Mouse (Mus musculus) neural tube, embryonic 11.5 days (tissue): ENCODE results near the gene Cdk19. TPM values are rescaled to one million over a fixed set of nuclear protein-coding genes. Genes with fewer than 3 reads are reported as not detected.

Experiments
- ATAC-seq: fragments of 200-750 bp; cut with Nextera tagmentation; 2 replicates; pipeline ENCODE4 v1.8.0; 2017; ENCODE audit warnings: moderate number of reproducible peaks, mild to moderate bottlenecking, moderate TSS enrichment, moderate library complexity; ENCODE audit not compliant: insufficient read depth, low FRiP score, low TSS enrichment
- DNase-seq: peaks from one replicate; pipeline ENCODE4 v3.0.0-alpha.2; 2015; ENCODE audit warnings: low spot score
- H3K27ac ChIP-seq: fragments of 300-500 bp; sonication (generic); 2 replicates; pipeline ENCODE4 v1.5.1; 2014; ENCODE audit warnings: low read depth, mild to moderate bottlenecking, low read length
- H3K27me3 ChIP-seq: fragments of 300-500 bp; sonication (generic); 2 replicates; pipeline ENCODE4 v1.6.1; 2014; ENCODE audit warnings: mild to moderate bottlenecking, low read length, mixed read lengths; ENCODE audit not compliant: control insufficient read depth, insufficient read depth
- H3K36me3 ChIP-seq: fragments of 300-500 bp; sonication (generic); 2 replicates; pipeline ENCODE4 v1.6.1; 2014; ENCODE audit warnings: mild to moderate bottlenecking, low read length, moderate library complexity, mixed read lengths; ENCODE audit not compliant: control insufficient read depth, insufficient read depth
- H3K4me1 ChIP-seq: fragments of 300-500 bp; sonication (generic); 2 replicates; pipeline ENCODE4 v1.6.1; 2014; ENCODE audit warnings: low read length, mixed read lengths; ENCODE audit not compliant: control insufficient read depth, insufficient read depth
- H3K4me2 ChIP-seq: fragments of 300-500 bp; sonication (generic); 2 replicates; pipeline ENCODE4 v1.6.1; 2014; ENCODE audit warnings: low read depth, mild to moderate bottlenecking, moderate library complexity
- H3K4me3 ChIP-seq: fragments of 300-500 bp; sonication (generic); 2 replicates; pipeline ENCODE4 v1.5.1; 2014; ENCODE audit warnings: low read depth, low read length
- H3K9ac ChIP-seq: fragments of 300-500 bp; sonication (generic); 2 replicates; pipeline ENCODE4 v1.6.1; 2014; ENCODE audit warnings: mild to moderate bottlenecking, low read length
- H3K9me3 ChIP-seq: fragments of 300-500 bp; sonication (generic); 2 replicates; pipeline ENCODE4 v1.6.1; 2016; ENCODE audit warnings: low read length; ENCODE audit not compliant: control insufficient read depth
- WGBS: fragments of 180-500 bp; shearing (Covaris S2); extraction: QIAGEN DNeasy Blood & Tissue Kit; methylation state at CpG from one replicate; pipeline ENCODE4 v1.1.7; 2014; 5-methylcytosine and 5-hydroxymethylcytosine counted together
- polyA plus RNA-seq: library from polyadenylated mRNA; unstranded; fragments of >200 nt; fragmentation: Nextera tagmentation; extraction: Ambion mirVana; gene quantifications from 2 replicates; pipeline ENCODE4 v1.2.1, GENCODE M21; 2014

The Cdk19 gene
- polyA plus RNA-seq, 1 experiment from 2014 or later, result 8.2 TPM

DNA sequence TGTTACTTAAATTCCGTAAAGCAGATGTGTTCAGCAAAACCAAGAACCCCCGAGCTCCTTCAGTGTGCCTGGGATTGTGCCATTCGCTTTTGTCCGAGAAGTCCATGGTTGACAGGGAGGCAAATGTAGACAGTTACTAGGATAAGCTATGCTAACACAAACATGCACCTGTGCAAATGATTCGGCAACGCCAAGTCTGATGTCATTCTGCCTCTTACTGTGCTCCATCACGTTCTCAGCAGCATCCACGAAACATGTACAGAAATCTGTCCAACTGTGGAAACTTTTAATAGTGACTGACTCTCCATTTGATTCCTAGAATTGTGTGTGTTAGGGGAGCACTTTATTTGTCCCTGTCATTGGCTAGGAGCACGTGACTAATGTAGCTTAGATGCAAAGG lies 93.0 kb downstream of the Cdk19 start:
- ATAC-seq, result no peak
- H3K9me3 ChIP-seq, result no peaks in the 10 kb centered on the region
- H3K4me1 ChIP-seq, result no peaks in the 10 kb centered on the region
- H3K9ac ChIP-seq, result no peak overlapping the region
- DNase-seq, result no peak
- H3K4me3 ChIP-seq, result no peak overlapping the region
- no peaks in the 10 kb centered on the region for H3K36me3 ChIP-seq
- H3K27me3 ChIP-seq, result no peaks in the 10 kb centered on the region
- 95% methylated on average over 9 of the region's 9 CpGs for WGBS
- H3K27ac ChIP-seq, result no peak overlapping the region
- no peak overlapping the region for H3K4me2 ChIP-seq

DNA sequence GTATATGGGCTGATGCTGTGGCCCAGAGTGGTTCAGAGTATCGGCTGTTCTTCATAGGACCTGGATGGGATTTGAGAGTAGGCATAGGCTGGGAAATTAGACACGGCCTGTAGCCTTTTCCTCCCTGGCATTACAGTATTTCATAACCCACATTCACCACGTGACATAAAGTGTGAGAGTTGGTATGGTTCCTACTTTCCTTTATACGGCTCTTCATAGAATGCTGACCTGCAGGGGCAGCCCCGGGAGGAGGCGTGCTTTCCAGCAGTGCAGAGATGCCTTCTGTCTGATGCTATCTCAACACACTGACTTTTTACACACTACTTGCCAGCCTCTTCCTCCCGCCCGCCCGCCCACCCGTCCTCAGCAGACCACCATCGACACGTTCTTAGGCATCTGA lies 96.0 kb downstream of the Cdk19 start:
- 85% methylated on average over 12 of the region's 12 CpGs for WGBS
- no peak for ATAC-seq
- no peak overlapping the region for H3K27ac ChIP-seq
- no peak overlapping the region for H3K4me3 ChIP-seq
- no peak overlapping the region for H3K4me2 ChIP-seq
- DNase-seq, result no peak
- no peaks in the 10 kb centered on the region for H3K27me3 ChIP-seq
- no peaks in the 10 kb centered on the region for H3K36me3 ChIP-seq
- H3K9me3 ChIP-seq, result no peaks in the 10 kb centered on the region
- H3K9ac ChIP-seq, result no peak overlapping the region
- no peaks in the 10 kb centered on the region for H3K4me1 ChIP-seq

DNA sequence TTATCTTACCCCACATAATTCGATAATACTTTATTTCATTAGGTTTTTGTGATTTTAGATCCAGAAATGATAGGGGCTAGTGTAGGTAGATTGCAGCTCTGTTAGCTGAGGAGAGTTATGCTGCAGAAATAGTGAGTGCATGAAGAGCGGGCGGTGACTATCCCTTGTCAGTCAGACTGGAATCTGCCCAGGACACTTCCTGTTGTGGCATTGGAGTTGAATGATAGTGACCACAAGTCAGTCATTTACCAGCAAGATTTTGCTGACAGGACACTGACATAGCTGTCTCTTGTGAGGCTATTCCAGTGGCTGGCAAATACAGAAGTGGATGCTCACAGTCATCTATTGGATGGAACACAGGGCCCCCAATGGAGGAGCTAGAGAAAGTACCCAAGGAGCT lies 97.8 kb downstream of the Cdk19 start:
- Histone ChIP-seq H3K9ac (no peak overlapping the region), H3K9me3 (no peaks in the 10 kb centered on the region), H3K4me1 (no peaks in the 10 kb centered on the region), H3K27me3 (no peaks in the 10 kb centered on the region), H3K4me3 (no peak overlapping the region), H3K27ac (no peak overlapping the region), H3K4me2 (no peak overlapping the region), H3K36me3 (no peaks in the 10 kb centered on the region)
- no peak for ATAC-seq
- no peak for DNase-seq
- 96% methylated on average over 3 of the region's 3 CpGs for WGBS

DNA sequence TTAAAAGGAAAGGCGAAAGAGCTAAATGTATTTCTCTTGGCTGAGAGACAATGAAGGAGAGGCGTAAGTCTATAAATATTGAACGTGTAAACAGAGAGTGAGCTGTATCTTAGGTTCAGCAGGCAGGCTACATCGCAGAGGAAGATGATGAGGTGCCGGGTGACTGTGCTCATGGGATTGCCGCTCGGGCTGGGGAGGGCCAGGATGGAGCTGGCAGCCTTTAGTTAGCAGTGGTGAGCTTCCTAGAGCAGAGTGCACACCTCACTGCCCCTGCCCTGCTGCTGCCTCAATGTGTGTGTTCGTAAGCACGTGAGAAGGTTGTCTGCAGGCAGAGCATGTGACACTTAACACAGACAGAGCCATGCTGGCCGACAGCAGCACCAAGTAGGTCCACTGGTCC lies 101.4 kb downstream of the Cdk19 start:
- no peaks in the 10 kb centered on the region for H3K36me3 ChIP-seq
- H3K9me3 ChIP-seq, result no peaks in the 10 kb centered on the region
- WGBS, result 90% methylated on average over 10 of the region's 10 CpGs
- no peak overlapping the region for H3K27ac ChIP-seq
- 0 out of 2 replicates have a peak, but pooled peaks cover 3% of the 10 kb centered on the region for H3K4me1 ChIP-seq
- no peak overlapping the region for H3K4me2 ChIP-seq
- H3K27me3 ChIP-seq, result no peaks in the 10 kb centered on the region
- no peak overlapping the region for H3K9ac ChIP-seq
- ATAC-seq (no peak), DNase-seq (no peak)
- H3K4me3 ChIP-seq, result no peak overlapping the region

GRCm38 (mm10) chr10:40442076-40442475 lies 102.7 kb downstream of the Cdk19 start:
- H3K9ac ChIP-seq, result no peak overlapping the region
- H3K4me3 ChIP-seq, result no peak overlapping the region
- no peak for ATAC-seq
- DNase-seq, result no peak
- no peaks in the 10 kb centered on the region for H3K36me3 ChIP-seq
- H3K27ac ChIP-seq, result no peak overlapping the region
- no peaks in the 10 kb centered on the region for H3K27me3 ChIP-seq
- H3K4me2 ChIP-seq, result no peak overlapping the region
- H3K9me3 ChIP-seq, result no peaks in the 10 kb centered on the region
- H3K4me1 ChIP-seq, result peaks cover 4% of the 10 kb centered on the region; the same call in 1 of the 2 replicates
- WGBS, result 96% methylated on average over 1 of the region's 1 CpGs

DNA sequence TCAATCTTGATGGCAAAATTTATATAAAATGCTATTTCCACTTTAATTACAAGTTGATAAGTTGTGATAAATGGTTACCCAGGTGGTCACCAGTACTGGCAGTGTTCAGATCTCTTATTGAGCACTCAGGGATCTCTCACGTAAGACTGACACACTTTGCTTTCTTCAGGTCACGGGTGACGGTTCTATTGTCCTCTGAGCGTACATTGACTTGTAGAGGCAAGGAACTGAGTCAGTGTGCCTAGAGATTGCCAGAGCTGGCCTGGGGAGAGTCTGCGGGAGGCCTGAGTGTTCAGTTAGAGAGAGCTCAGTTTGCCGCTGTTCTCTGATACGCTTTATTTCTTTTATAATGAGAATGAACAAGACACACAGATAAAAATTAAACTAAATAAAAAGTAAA lies 104.0 kb downstream of the Cdk19 start:
- Histone ChIP-seq H3K4me3 (no peak overlapping the region), H3K27me3 (no peaks in the 10 kb centered on the region), H3K27ac (no peak overlapping the region), H3K9ac (no peak overlapping the region), H3K36me3 (no peaks in the 10 kb centered on the region), H3K4me2 (no peak overlapping the region), H3K4me1 (peaks cover 9% of the 10 kb centered on the region; the same call in 1 of the 2 replicates), H3K9me3 (no peaks in the 10 kb centered on the region)
- ATAC-seq (no peak), DNase-seq (no peak)
- 33% methylated on average over 7 of the region's 7 CpGs for WGBS

DNA sequence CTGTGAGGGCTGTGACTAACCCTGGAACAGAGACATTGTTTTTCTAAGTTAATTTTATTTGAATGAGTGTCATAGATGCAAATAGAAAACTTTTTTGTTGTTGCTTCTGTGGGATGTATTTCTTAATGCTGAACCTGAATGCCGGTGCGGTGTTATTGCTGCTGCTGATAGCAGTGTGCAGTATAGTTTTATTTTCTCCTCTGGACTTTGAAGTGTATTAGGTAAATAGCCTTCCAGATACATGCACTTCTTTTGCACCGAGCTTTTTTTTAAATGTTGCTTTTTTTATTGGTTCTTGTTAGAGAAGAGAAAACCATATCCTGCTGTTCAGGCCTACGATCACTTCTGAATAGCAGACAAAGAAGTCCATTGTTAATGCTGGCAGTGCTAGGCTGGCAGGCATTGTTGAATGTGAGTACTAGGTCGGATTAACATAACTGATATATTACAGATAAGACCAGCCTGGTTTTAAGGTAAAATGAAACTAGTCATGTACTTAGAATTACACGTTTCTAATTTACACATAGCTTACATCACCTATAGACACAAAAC lies 104.5 kb downstream of the Cdk19 start:
- Histone ChIP-seq H3K36me3 (no peaks in the 10 kb centered on the region), H3K9ac (no peak overlapping the region), H3K9me3 (no peaks in the 10 kb centered on the region), H3K27ac (no peak overlapping the region), H3K4me2 (no peak overlapping the region), H3K4me3 (no peak overlapping the region), H3K4me1 (peaks cover 9% of the 10 kb centered on the region; the same call in 1 of the 2 replicates), H3K27me3 (no peaks in the 10 kb centered on the region)
- WGBS, result 32% methylated on average over 6 of the region's 6 CpGs
- no peak for ATAC-seq
- DNase-seq, result no peak

- no peak for ATAC-seq
- Histone ChIP-seq H3K4me1 (peaks cover 9% of the 10 kb centered on the region; the same call in 1 of the 2 replicates), H3K4me3 (no peak overlapping the region), H3K9ac (no peak overlapping the region), H3K27me3 (no peaks in the 10 kb centered on the region), H3K36me3 (no peaks in the 10 kb centered on the region), H3K9me3 (no peaks in the 10 kb centered on the region), H3K4me2 (no peak overlapping the region), H3K27ac (no peak overlapping the region)
- no peak for DNase-seq
- WGBS, result 90% methylated on average over 4 of the region's 4 CpGs
Measured at GRCm38 (mm10) chr10:40444586-40444985, 105.2 kb downstream of the Cdk19 start.

DNA sequence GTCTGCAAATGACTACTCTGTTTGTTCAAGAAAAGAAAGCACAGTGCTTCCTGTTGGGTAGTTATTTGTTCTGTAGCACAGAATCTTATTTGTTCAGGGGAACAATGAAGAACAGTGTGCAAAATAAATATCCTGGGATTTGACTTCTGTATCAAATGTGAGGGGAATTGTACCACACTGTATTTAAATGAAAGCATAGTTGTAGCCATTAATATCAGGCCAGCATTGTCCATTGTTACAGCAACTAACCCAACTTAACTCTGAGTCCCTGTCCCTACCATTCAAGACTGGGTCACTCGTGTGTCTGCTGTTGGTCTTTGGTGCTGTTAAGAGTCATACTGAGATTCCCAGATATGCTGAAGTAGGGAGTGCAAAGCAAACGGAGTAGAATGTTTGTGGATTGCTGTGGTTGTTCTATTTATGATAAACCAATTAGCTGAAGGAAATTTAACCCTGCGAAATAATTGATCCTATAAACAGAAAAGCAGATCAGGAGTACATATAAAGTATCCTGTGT lies 106.8 kb downstream of the Cdk19 start:
- no peaks in the 10 kb centered on the region for H3K36me3 ChIP-seq
- H3K9ac ChIP-seq, result no peak overlapping the region
- DNase-seq (no peak), ATAC-seq (no peak)
- no peak overlapping the region for H3K4me3 ChIP-seq
- H3K27me3 ChIP-seq, result no peaks in the 10 kb centered on the region
- H3K4me1 ChIP-seq, result peaks cover 9% of the 10 kb centered on the region; the same call in 1 of the 2 replicates
- WGBS, result 67% methylated on average over 3 of the region's 3 CpGs
- H3K27ac ChIP-seq, result no peak overlapping the region
- H3K4me2 ChIP-seq, result no peak overlapping the region
- no peaks in the 10 kb centered on the region for H3K9me3 ChIP-seq
